Mouse (Mus musculus) right cerebral cortex, postnatal 4 days (tissue): Measurements from ENCODE around the gene Maml2.

Source experiments
- DNase-seq: peaks from one replicate; pipeline ENCODE4 v3.0.0-alpha.2; 2022

Gene Maml2

DNA sequence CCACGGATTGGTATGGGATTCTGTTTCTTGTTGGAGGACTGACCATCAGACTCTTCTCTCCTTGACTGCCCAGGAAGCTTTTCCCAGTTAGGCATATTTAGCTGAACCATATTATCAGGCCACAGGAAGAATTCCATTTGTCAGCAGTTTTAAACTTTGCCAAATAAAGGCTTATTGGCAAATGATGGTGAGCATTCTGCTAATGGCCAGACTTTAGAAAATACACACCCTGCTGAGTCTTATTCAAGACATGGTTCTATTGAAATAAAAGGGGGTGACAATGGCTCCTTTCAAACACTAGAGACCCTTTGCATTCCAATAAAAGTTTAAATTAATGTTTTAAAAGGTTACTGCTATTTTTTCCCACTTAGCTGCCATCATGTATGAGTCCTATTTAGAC is 279.4 kb downstream of the Maml2 start:
- DNase-seq = no peak

DNA sequence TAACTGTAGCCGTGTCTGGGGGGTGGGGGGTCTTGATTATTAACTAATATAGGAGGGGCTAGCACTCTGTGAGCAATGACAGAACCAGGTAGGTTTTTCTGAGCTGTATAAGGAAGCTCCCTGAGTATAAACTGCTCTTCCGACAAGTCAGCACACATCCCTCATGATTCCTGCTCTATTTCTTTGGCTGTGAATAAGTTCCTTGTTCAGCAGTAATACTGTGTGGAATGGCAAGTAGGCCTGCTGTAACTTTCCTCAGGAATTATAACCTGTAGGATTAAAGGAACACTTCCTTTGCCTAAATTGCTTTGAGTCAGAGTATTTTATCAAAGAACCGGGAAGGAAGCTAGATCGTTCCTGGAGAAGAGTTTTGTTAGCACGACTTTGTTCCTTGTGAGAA is 283.4 kb downstream of the Maml2 start:
- DNase-seq = no peak

- DNase-seq = no peak
Observed at GRCm38 (mm10) chr9:13583952-13584351, 286.2 kb downstream of the Maml2 start.

DNA sequence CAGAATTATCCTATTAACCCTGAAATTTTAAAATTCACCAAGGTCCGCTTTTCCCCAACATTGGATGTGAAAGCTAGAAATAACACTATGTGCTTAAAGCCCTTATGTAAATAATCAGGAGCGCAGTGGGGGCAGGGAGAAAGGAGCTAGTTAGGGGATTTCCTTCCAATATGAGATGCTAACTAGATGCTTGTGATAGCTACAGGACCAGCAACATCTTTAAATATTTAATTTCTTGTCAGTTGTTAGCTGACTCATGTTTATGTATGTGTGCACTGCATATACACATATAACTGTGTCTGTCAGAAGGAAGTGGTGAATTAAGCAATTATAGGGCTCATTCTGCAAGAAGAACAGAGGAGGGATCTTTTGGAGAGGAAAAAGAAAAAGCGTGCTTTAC is 286.7 kb downstream of the Maml2 start:
- DNase-seq = no peak

- no peak for DNase-seq
Observed at GRCm38 (mm10) chr9:13587085-13587933, 289.6 kb downstream of the Maml2 start.

DNA sequence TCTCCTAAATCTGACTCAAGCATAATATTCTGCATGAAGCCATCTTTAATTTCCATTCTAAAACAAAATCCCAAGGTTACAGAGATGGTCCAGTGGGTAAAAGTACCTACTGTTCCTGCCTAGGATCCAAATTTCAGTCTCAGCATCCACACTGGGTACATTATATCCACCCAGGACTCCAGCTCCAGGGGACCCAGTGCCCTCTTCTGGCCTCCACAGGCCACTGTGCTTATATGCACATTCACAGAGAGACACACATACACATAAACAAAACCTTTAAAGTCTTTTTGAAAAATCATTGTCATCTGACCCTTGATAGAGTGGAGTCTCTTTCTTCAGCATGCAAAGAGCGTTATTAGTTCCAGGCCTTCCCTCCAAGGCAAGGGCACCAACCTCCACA is 291.0 kb downstream of the Maml2 start:
- DNase-seq = no peak

GRCm38 (mm10) chr9:13592701-13593100 is 294.9 kb downstream of the Maml2 start:
- DNase-seq = no peak

GRCm38 (mm10) chr9:13597736-13598135 is 300.0 kb downstream of the Maml2 start:
- no peak for DNase-seq

DNA sequence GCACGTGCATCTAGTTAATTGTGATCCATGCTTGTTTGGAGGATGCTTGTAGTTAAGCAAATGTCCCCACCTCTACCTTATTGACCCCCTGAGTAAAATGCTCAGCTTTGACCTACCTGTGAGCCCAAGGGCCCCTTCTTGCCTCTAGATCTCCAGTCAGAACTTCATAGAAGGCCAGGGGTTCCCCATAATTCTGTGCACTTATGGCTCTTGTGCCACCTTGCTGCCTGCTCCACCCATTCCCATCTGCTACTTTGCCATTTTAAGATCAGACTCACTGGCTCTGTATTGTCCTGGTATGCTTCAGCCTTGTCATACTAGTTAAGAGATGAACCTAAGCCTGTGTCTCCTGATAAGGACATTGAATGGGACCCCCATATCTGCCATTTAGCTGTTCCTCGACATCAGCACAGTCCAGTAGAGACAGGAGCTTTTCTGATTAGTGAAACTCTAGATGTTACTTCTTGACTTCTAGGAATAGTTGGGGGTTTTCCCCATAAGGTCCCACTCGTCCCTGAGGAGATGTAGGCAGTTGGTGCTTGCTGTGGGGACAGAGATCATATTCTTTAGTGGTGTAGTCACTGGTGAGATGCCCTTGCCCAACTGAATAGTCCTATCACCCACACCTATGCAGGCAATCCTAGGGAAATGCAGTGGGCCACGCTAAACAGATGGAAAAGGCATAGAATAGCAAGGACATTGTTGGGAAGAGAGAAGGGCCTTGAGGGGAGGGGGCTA is 301.0 kb downstream of the Maml2 start:
- DNase-seq = no peak

DNA sequence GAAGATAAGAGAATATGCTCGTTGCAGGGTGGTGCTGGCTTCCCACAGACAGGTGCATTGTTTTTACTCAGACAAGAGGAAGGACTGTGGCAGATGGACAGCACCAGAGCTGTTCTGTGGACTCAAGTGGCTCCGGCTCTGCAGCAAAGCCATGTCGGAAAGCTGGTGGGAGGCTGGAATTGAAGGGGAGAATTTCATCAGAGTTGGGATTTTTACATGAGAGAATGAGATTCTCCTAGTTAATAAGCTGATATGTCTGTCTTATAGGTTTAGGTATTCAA is 301.5 kb downstream of the Maml2 start:
- DNase-seq = no peak

DNA sequence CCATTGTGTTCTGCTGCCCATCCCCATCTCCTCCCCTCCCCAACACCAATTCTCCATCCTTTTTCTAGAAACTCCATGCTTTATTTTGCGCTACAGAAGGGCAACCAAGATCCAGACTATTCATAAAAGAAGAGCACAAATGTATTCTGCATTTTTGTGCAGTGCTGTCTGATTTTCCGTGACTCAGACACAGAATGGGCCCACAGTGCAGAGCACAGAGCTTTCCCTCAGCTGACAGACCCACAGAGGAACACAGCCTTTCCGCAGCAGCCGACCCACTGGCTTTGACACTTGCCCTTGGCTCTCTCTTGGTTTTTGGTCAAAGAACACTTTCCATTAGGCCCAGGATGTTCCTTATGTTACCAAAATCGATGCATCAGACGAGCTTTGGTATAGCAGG is 302.0 kb downstream of the Maml2 start:
- no peak for DNase-seq

DNA sequence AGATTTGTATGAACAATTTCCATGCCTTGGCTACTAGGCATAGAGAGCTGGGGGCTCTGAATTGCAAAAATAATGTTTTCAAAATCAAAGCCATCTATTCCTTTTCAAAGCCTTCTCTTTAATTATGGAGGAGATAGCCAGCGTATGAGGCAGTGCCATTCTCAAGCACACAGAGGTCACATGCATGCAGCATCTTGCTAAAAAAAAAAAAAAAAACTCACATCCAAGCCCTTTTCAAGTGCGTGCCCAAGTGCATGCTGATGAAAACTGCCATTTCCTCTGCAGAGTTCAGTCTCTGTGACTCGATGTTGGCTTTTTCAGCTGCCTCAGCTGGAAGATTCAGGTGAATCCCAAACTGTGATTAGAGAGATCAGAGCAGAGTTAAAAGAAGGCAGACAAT is 304.0 kb downstream of the Maml2 start:
- no peak for DNase-seq

GRCm38 (mm10) chr9:13603533-13604143 is 305.9 kb downstream of the Maml2 start:
- DNase-seq = no peak

DNA sequence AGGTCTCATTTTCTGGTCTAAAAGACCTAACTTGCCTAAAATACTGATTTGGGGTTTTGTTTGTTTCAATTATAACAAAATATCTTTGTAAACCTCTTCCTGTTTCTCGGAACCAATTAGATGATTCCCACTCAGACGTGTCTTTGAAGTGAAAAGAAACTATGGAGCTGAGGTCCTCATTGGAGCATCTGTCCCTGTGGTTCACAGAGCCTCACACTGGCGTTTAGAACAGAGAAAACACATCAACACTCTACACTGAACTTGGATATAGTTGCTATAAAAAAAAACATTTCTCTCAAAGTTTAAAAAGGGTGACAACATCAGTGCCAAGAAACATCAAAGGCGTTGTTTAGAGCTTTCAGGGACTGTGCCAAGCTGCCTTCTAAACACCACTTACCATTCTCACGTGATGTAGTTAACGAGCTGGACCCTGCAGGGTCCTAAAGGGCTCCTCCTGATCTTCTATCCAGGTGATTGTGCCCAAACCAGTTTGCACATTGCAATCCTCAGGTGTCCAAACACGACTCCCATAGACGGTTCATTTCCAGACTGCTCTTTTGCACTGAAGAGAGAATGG is 309.9 kb downstream of the Maml2 start:
- DNase-seq = no peak

DNA sequence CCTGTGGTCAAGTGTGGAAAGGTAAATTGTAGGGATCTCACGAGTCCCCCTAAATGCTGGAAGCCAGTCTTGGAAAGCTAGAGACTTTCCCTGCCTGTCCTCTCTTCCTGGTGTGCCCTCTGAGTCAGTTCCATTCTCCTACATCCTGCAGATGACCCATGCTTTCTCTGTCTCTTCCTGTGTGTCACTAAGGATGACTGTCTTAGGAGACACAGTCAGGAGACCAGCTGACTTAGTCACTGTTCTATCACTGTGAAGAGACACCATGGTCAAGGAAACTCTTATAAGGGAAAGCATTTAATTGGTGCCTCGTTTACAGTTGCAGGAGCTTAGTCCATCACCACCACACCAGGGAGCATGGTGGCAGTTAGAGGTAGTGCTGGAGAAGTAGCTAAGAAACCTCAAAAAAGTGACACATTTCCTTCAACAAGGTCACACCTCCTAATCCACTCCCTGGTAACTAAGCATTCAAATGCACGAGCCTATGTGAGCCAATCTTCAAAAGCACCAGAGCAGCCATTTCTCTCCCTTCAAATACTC is 310.8 kb downstream of the Maml2 start:
- DNase-seq = no peak

DNA sequence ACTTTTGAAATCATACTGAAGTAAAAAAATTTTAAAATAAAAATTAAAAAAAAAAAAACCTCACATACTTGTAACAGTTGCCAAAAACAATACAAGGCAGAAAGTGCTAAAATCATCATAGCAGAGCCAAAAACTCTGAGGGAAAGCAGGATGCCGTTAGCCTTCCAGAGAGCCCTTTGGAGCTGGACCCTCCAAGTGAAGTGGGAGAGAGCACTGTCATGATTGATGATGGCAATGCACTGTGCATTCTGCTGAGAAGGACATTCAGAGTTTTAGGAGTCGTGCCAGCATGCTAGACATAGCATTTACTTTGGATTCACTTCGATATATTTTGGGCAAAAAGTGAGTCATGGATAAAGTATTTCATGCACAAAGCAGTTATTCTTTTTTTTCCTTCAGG is 313.8 kb downstream of the Maml2 start:
- DNase-seq = no peak

DNA sequence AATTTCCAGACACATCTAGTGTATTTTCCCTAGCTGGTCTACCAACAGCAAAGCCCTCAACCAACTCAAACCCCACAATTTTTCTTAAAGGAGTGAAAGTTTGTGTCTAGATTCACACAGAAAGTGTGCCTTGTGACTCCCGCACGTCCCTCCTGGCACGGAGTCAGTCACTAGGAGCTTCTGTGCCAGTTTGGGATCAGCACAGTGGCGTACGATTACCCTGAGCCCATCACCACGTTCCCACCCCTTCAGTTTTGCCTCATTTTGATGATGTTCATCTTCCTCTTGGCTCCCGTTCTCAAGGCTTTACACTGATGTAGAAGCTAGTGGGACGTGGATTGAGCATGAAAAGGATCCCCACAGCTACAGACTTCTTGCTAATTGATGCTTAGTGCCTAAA is 314.6 kb downstream of the Maml2 start:
- no peak for DNase-seq

DNA sequence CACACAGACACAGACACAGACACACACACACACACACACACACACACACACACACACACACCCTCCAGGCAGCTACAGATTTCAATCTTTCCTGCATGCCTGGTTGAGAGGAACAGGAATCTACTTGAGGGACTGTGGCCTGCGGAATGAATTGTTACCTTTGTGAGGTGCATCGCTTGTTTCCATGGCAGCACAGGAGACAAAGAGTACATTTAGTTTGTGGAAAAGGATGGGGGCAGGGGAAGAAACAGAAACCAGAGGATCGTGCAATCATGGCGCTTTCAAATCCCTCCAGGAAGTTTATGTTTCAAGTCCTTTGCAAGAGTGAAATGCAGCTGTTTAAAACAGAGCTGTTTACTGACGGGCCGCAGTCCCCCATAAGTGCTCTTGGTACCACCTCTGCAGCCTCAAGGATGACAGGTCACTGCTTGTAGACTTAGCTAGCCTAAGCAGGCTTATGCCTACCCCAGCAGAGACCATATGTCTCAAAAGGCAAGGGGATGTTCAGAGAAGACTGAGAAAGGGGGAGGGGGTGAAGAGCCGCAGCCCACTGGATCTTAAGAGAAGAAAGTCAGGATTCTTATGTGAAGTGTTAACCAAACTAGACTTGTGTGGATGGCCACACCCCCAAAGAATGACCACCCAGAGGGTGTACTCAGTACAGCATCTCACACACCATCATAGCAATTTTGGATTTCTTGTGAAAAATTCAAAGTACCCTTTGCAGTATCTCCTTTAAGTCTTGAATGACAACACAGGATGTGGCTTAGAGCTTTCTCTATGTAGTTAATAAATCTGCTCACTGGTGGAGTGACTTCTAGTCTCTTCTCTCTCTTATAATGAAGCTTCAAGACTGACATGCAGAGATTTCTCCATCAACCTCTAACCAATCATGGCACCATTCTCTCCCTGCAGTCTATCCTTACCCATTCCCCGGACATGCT is 315.8 kb downstream of the Maml2 start:
- no peak for DNase-seq

DNA sequence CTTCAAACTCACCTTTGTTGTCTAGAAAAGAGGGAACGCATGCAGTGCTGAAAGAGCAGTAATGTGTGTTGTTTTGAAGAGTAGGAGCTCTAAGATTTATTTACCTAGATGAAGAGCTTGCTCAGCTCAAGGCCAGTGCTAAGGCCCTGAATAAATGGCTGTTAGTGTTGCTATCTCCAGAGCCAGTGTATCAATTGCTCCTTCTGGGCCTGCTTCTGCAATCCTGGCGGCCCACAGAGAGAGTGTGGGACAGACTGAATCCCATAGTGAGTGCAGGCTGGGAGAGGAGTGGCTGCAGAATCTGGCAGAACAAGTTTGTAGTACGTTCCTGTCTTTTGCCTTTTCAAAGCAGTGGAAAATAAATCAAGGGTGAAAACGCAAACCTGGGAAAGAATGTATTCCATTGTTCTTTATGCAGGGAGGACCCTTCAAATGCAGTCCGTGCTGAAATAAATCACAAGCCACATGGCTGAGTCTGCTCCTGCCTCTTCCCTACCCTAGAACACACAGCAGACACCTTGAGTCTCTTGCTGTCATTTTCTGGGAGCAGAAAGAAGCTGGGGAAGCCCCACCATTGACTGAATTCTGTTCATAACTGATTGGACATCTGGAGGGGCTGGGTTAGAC is 318.7 kb downstream of the Maml2 start:
- no peak for DNase-seq

- no peak for DNase-seq
Observed at GRCm38 (mm10) chr9:13620794-13621193, 323.0 kb downstream of the Maml2 start.

GRCm38 (mm10) chr9:13621941-13622340 is 324.2 kb downstream of the Maml2 start:
- no peak for DNase-seq

DNA sequence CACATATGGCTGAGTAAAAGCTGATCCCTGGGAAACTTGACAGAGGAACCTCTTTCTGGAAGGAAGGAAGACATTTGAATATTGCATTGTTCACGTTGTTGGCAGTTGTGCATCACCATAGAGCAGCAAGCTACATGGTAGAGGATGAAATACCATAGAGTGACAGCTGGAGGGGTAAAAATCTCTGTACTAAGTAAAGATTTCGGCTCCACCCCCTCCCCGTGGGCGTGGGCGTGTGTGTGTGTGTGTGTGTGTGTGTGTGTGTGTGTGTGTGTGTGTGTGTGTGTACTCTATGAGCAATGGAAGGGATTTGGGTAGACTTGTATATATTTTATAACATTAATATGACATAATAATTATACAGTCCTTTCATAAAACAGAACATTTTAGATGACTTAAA is 324.7 kb downstream of the Maml2 start:
- DNase-seq = no peak
